Mouse (Mus musculus) CH12.LX (cell line): ENCODE results near the gene Nol3. TPM values are rescaled to one million over a fixed set of nuclear protein-coding genes. Genes with fewer than 3 reads are reported as not detected.

ENCODE experiments used
- DNase-seq: peaks from one replicate; pipeline ENCODE4 v3.0.0-alpha.2; 2013; ENCODE audit errors: extremely low read depth
- H3K27ac ChIP-seq: 2 replicates; pipeline ENCODE4 v1.5.1; 2012; ENCODE audit warnings: low read depth, mild to moderate bottlenecking, control low read depth, moderate library complexity; ENCODE audit not compliant: insufficient read depth
- H3K27me3 ChIP-seq: replicated peaks from 2 replicates; pipeline ENCODE3; 2012; ENCODE audit warnings: inconsistent platforms
- H3K36me3 ChIP-seq, 2 experiments: replicated peaks in 1 of 2; 2 replicates each; pipeline versions ENCODE3 to v1.6.1; 2012; ENCODE audit warnings: inconsistent platforms in 1 of 2, low read length in 1 of 2, mild to moderate bottlenecking in 1 of 2, mixed read lengths in 1 of 2, moderate library complexity in 1 of 2; ENCODE audit not compliant: control insufficient read depth in 1 of 2, insufficient read depth in 1 of 2
- H3K4me1 ChIP-seq, 2 experiments: 2 replicates each; pipeline ENCODE4 v1.6.1; 2012; ENCODE audit warnings: inconsistent platforms in 1 of 2, moderate library complexity in 1 of 2; ENCODE audit not compliant: insufficient read depth in 2 of 2, control insufficient read depth in 1 of 2
- H3K4me2 ChIP-seq: 2 replicates; pipeline ENCODE4 v1.6.1; 2012; ENCODE audit warnings: low read depth, mild to moderate bottlenecking, control low read depth; ENCODE audit not compliant: poor library complexity, insufficient read depth, severe bottlenecking
- H3K4me3 ChIP-seq, 3 experiments: fragments of 150-350 bp in 1 of 3; sonication (generic) in 1 of 3; replicated peaks in 1 of 3; 2 replicates each; pipeline versions ENCODE3 to v1.5.1; 2011 to 2012; ENCODE audit warnings: low read depth in 2 of 3, low read length in 2 of 3, mild to moderate bottlenecking in 2 of 3, moderate library complexity in 2 of 3, control low read depth in 1 of 3, improper control_type of control experiment in 1 of 3, inconsistent platforms in 1 of 3, mixed read lengths in 1 of 3; ENCODE audit not compliant: poor library complexity in 1 of 3
- H3K79me2 ChIP-seq: replicated peaks from 2 replicates; pipeline ENCODE4 v1.6.1; 2012; ENCODE audit warnings: mild to moderate bottlenecking, moderate library complexity; ENCODE audit not compliant: control insufficient read depth, poor library complexity, insufficient read depth, severe bottlenecking; ENCODE audit errors: extremely low read depth
- H3K9ac ChIP-seq: 2 replicates; pipeline ENCODE4 v1.6.1; 2012; ENCODE audit warnings: low read depth, mild to moderate bottlenecking, control low read depth, moderate library complexity; ENCODE audit not compliant: insufficient read depth
- H3K9me3 ChIP-seq: replicated peaks from 2 replicates; pipeline ENCODE3; 2012; ENCODE audit warnings: low read length, inconsistent platforms, mixed read lengths
- CTCF ChIP-seq, 2 experiments: IDR thresholded peaks in 1 of 2; conservative IDR thresholded peaks in 1 of 2; 2 replicates each; pipeline ENCODE4 v1.5.1; 2011 to 2012; ENCODE audit warnings: low read depth in 2 of 2, low read length in 2 of 2, improper control_type of control experiment in 1 of 2, inconsistent platforms in 1 of 2, mild to moderate bottlenecking in 1 of 2, moderate library complexity in 1 of 2
- ELF1 ChIP-seq: IDR thresholded peaks from 2 replicates; pipeline ENCODE4 v1.6.1; 2014; ENCODE audit warnings: low read depth, mild to moderate bottlenecking, inconsistent platforms, low read length, improper control_type of control experiment
- ETS1 ChIP-seq: conservative IDR thresholded peaks from 2 replicates; pipeline ENCODE4 v1.6.1; 2012; ENCODE audit warnings: low read depth, mild to moderate bottlenecking, inconsistent platforms, low read length, improper control_type of control experiment, moderate library complexity
- JUN ChIP-seq: IDR thresholded peaks from 2 replicates; pipeline ENCODE4 v1.6.1; 2011; ENCODE audit warnings: low read depth, mild to moderate bottlenecking, low read length, improper control_type of control experiment, moderate library complexity; ENCODE audit not compliant: insufficient read depth
- MYC ChIP-seq: IDR thresholded peaks from 2 replicates; pipeline ENCODE4 v1.6.1; 2011; ENCODE audit warnings: low read depth, mild to moderate bottlenecking, improper control_type of control experiment, low read length
- POLR2AphosphoS2 ChIP-seq: IDR thresholded peaks from 2 replicates; pipeline ENCODE4 v1.6.1; 2011; ENCODE audit warnings: low read depth, low read length, improper control_type of control experiment
- RAD21 ChIP-seq: IDR thresholded peaks from 2 replicates; pipeline ENCODE4 v1.6.1; 2011; ENCODE audit warnings: low read depth, mild to moderate bottlenecking, low read length, improper control_type of control experiment, moderate library complexity
- RCOR1 ChIP-seq: conservative IDR thresholded peaks from 2 replicates; pipeline ENCODE4 v1.6.1; 2012; ENCODE audit warnings: low read depth, mild to moderate bottlenecking, inconsistent platforms, low read length, improper control_type of control experiment
- SIN3A ChIP-seq: IDR thresholded peaks from 2 replicates; pipeline ENCODE4 v1.6.1; 2012; ENCODE audit warnings: low read length, improper control_type of control experiment, inconsistent platforms
- SMC3 ChIP-seq: IDR thresholded peaks from 2 replicates; pipeline ENCODE4 v1.6.1; 2011; ENCODE audit warnings: low read depth, low read length, improper control_type of control experiment
- ZKSCAN1 ChIP-seq: IDR thresholded peaks from 2 replicates; pipeline ENCODE4 v1.6.1; 2012; ENCODE audit warnings: low read depth, inconsistent platforms, low read length, improper control_type of control experiment, borderline replicate concordance
- dilution Hi-C: fragments of 300-500 bp; cut with MboI; formaldehyde crosslinking; loops from 2 replicates; pipeline ENCODE4 v1.14.3; 2020; ENCODE audit warnings: low sequenced_read_pairs; ENCODE audit not compliant: extremely low pct_unique_long_range_greater_than_20kb, extremely low pct_ligation_motif_present
- in situ Hi-C: fragments of 300-500 bp; cut with MboI; formaldehyde crosslinking; loops from 3 replicates; pipeline ENCODE4 v1.14.3; 2019; ENCODE audit warnings: low sequenced_read_pairs, low pct_ligation_motif_present, low pct_unique_long_range_greater_than_20kb, mixed read lengths
- polyA plus RNA-seq: library from polyadenylated mRNA; unstranded; fragments of >175 nt; gene quantifications from 2 replicates; pipeline ENCODE4 v1.2.1, GENCODE M21; 2012; ENCODE audit warnings: low read depth; ENCODE audit not compliant: insufficient read length
- total RNA-seq, 2 experiments: library from RNA; depleted of rRNA; stranded (reverse); fragments of 300-350 nt in 1 of 2; fragments of >200 nt in 1 of 2; gene quantifications; 2 replicates each; pipeline ENCODE4 v1.2.3; 2012 to 2014

The Nol3 gene
- total and polyA plus RNA-seq, 3 experiments = 0.31 to 0.34 TPM; not detected in 1

DNA sequence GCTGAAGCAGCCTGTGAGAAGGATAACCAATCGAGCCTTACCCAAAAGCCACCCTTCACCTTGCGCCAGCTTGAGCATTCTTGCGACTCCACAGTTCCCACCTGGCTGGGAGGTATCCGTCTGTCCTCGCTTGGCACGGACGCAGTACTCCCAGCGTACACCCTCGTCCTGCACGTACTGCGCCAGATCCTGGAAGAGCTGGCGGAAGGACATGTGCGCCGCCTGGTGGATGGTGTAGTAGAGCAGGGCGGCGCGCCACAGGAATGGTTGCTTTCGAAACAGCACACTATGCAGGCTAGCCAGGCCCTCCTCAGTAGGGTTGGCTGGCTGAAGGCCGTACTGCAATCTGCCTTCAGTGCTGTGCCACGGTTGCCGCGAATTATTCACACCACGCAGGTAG, 7.1 kb downstream of the Nol3 start:
- Histone ChIP-seq H3K4me2 (no peak overlapping the region), H3K9ac (no peak overlapping the region)
- no peak for DNase-seq

DNA sequence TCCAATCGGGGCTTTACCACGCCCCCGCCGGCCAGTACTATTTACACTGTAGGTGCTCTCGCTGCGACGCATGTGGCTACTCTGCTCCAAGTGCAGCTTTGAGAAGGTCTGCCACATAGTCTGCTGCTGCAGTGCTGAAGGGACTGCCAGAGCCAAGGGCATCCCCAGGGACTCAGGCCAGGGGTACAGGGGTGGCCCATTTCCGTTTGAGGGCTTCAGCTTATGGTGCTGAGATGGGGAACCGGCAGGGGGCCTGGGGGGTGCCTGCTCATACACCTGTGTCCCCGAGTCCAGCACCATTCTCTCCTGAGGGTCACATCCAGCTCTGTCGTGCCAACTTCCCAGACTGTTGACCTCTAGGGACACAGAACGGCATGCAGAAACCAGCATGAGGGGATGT, 9.6 kb downstream of the Nol3 start:
- in situ Hi-C loops = loop anchor here (10.0 kb wide), 1 partner anchor 161 kb away; no protein-coding TSS in a partner anchor

More for the DNA sequence above, 7.1 kb downstream of the Nol3 start:
- H3K27me3 ChIP-seq = no peaks in the 10 kb centered on the region
- no peak overlapping the region for H3K27ac ChIP-seq
- no peak overlapping the region for H3K4me3 ChIP-seq
- TF ChIP-seq SMC3 = peak; percentile 40
- TF ChIP-seq RAD21 = peak; percentile 42
- no peak for TF ChIP-seq SIN3A
- no peak for TF ChIP-seq ETS1
- no peak for TF ChIP-seq MYC
- peak in 1 of 2 experiments; percentile 55; a peak in 2 of 4 replicates for TF ChIP-seq CTCF (conservative IDR thresholded peaks at IDR 0.05 in 1 of 2, IDR thresholded peaks at IDR 0.05 in 1 of 2; ENCODE audit: low read depth in 2 of 2, low read length in 2 of 2)
- TF ChIP-seq, all 38 proteins: peak for 3
- in situ Hi-C loops = loop anchor here (10.0 kb wide), 1 partner anchor 158 kb away; no protein-coding TSS in a partner anchor
- Histone ChIP-seq H3K36me3 (peaks cover 13 to 69% of the 10 kb centered on the region in 2 experiments), H3K79me2 (no peaks in the 10 kb centered on the region), H3K4me1 (peaks cover 2 to 8% of the 10 kb centered on the region in 2 experiments; a peak in 3 of 4 replicates), H3K9me3 (no peaks in the 10 kb centered on the region)
- dilution Hi-C loops = no loop called here

DNA sequence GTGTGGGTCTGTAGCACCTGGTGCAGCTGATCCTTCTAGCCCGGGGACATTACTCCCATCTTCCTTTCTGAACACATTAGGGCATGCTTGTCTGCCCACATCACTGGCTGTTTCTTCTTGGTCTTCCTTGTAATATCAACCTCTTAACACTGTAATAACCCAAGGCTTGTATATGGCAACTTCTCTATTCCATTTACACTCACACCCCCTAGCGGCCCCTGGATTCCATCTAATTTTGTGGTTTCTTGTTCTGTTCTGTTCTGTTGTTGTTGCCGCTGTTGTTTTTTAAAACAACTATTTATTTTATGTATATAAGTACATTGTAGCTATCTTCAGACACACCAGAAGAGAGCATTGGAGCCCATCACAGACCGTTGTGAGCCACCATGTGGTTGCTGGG, 11.0 kb downstream of the Nol3 start:
- no peak overlapping the region for H3K4me3 ChIP-seq
- H3K36me3 ChIP-seq = peaks cover 13 to 40% of the 10 kb centered on the region in 2 experiments
- no peak overlapping the region for H3K9ac ChIP-seq
- no peak overlapping the region for H3K4me2 ChIP-seq
- no peaks in the 10 kb centered on the region for H3K27me3 ChIP-seq
- H3K9me3 ChIP-seq = no peaks in the 10 kb centered on the region
- H3K4me1 ChIP-seq = peaks cover 5 to 23% of the 10 kb centered on the region in 2 experiments
- dilution Hi-C loops = no loop called here
- no peak for DNase-seq
- TF ChIP-seq CTCF (conservative IDR thresholded peaks at IDR 0.05 in 1 of 2, IDR thresholded peaks at IDR 0.05 in 1 of 2; ENCODE audit: low read depth in 2 of 2, low read length in 2 of 2) (peak in 1 of 2 experiments; percentile 52; a peak in 2 of 4 replicates), ELF1 (no peak), RAD21 (peak; percentile 33)
- in situ Hi-C loops = loop anchor here (10.0 kb wide), 1 partner anchor 162 kb away; no protein-coding TSS in a partner anchor
- H3K27ac ChIP-seq = no peak overlapping the region
- no peaks in the 10 kb centered on the region for H3K79me2 ChIP-seq

More for the DNA sequence above, 9.6 kb downstream of the Nol3 start:
- Histone ChIP-seq H3K9ac (no peak overlapping the region), H3K4me3 (no peak overlapping the region), H3K27ac (no peak overlapping the region), H3K79me2 (no peaks in the 10 kb centered on the region), H3K36me3 (peaks cover 13 to 50% of the 10 kb centered on the region in 2 experiments), H3K4me1 (peaks cover 5 to 23% of the 10 kb centered on the region in 2 experiments), H3K27me3 (no peaks in the 10 kb centered on the region), H3K4me2 (no peak overlapping the region), H3K9me3 (no peaks in the 10 kb centered on the region)
- dilution Hi-C loops = no loop called here
- no peak for DNase-seq
- TF ChIP-seq SMC3 (no peak), RCOR1 (no peak), ZKSCAN1 (no peak), ETS1 (no peak), POLR2AphosphoS2 (no peak), JUN (no peak)
